9 mouse cellular contexts compared by ENCODE assay signal in genomic region chr2:145233547-145234398, GRCm38 (mm10).
DNase-seq lines count a peak whose midpoint lies in the region; ATAC-seq and TF ChIP-seq lines count a peak whose summit lies in the region.
"Had no signal": no experiment of that assay in that cellular context is flagged by ENCODE, and none has a peak within 500 bp of the region (broad histone marks: within the 10 kb centered on the region; RNA-seq: fewer than 3 reads in every experiment).

No protein-coding gene starts in this region.

- H3K9ac ChIP-seq in heart, embryonic 13.5 days = peak overlapping the region; percentile 28; the same call in 1 of the 2 replicates
- no peak overlapping the region for H3K9ac ChIP-seq in liver, embryonic 14.5 days (replicated peaks)

- no peaks in the 10 kb centered on the region for H3K9me3 ChIP-seq in heart, embryonic 13.5 days
- H3K9me3 ChIP-seq in liver, embryonic 14.5 days (ENCODE audit: control insufficient read depth, low read length) = no peaks in the 10 kb centered on the region

- no peaks in the 10 kb centered on the region for H3K36me3 ChIP-seq in heart, embryonic 13.5 days
- H3K36me3 ChIP-seq in liver, embryonic 14.5 days (replicated peaks; ENCODE audit: control insufficient read depth, insufficient read depth, low read depth) = no peaks in the 10 kb centered on the region

- H3K4me3 ChIP-seq in heart, embryonic 13.5 days = no peak overlapping the region
- H3K4me3 ChIP-seq in liver, embryonic 14.5 days (ENCODE audit: insufficient read depth in 1 of 2, low read depth in 2 of 2, low read length in 2 of 2) = no peak overlapping the region
- H3K4me3 ChIP-seq: myocyte had no signal

- H3K27ac ChIP-seq in heart, embryonic 13.5 days (replicated peaks) = peak overlapping the region; percentile 87
- H3K27ac ChIP-seq in liver, embryonic 14.5 days = no peak overlapping the region

- H3K27me3 ChIP-seq in heart, embryonic 13.5 days (replicated peaks) = no peaks in the 10 kb centered on the region
- H3K27me3 ChIP-seq in liver, embryonic 14.5 days (ENCODE audit: control insufficient read depth, insufficient read depth, low read length) = no peaks in the 10 kb centered on the region

- TF ChIP-seq CTCF in liver, embryonic 14.5 days (IDR thresholded peaks at IDR 0.05; ENCODE audit: low read depth) = no peak

- WGBS in heart, embryonic 13.5 days = 7% methylated on average over 7 of the region's 7 CpGs
- 5% methylated on average over 7 of the region's 7 CpGs for WGBS in liver, embryonic 14.5 days (ENCODE audit: insufficient replicate concordance)

- peaks cover 28% of the 10 kb centered on the region for H3K4me1 ChIP-seq in heart, embryonic 13.5 days
- peaks cover 3 to 20% of the 10 kb centered on the region in 2 experiments; a peak in 3 of 4 replicates for H3K4me1 ChIP-seq in liver, embryonic 14.5 days (replicated peaks; ENCODE audit: control insufficient read depth in 2 of 2, insufficient read depth in 2 of 2, low read length in 1 of 2)

- no peak for TF ChIP-seq EP300 in liver, embryonic 14.5 days (IDR thresholded peaks at IDR 0.05; ENCODE audit: low read depth)

- H3K4me2 ChIP-seq in heart, embryonic 13.5 days = peak overlapping the region; percentile 55
- H3K4me2 ChIP-seq in liver, embryonic 14.5 days (ENCODE audit: low read depth) = peak overlapping the region; percentile 29

- peak; percentile 17 to 70 for DNase-seq in adrenal gland, adult (ENCODE audit: inconsistent age in 2 of 2, low spot score in 1 of 2)
- DNase-seq in adrenal gland, postnatal 4 days (ENCODE audit: low spot score in 2 of 2) = no peak
- DNase-seq in urinary bladder, postnatal 14 days (ENCODE audit: low spot score) = peak; percentile 44
- DNase-seq in urinary bladder, postnatal 25 days (ENCODE audit: low spot score) = no peak
- DNase-seq in kidney, postnatal 10 days = peak; percentile 88
- no peak for DNase-seq in liver, embryonic 14.5 days (ENCODE audit: low read depth in 3 of 3, low spot score in 3 of 3)
- peak; percentile 31 for DNase-seq in right cerebral cortex, postnatal 4 days

- ATAC-seq in heart, embryonic 13.5 days (ENCODE audit: extremely low read depth, insufficient number of reproducible peaks, low FRiP score, low TSS enrichment) = peak; percentile 74; the same call in 1 of the 2 replicates
- peak; percentile 37 for ATAC-seq in liver, embryonic 14.5 days (ENCODE audit: insufficient read depth)

Comparison
In these comparisons a context has a peak if more than half of its experiments do, and no peak if none do; other contexts are left out.
1. DNase-seq: peak in adrenal gland, adult (2 of 2), urinary bladder, postnatal 14 days (single experiment), kidney, postnatal 10 days (single experiment) and right cerebral cortex, postnatal 4 days (single experiment); none in adrenal gland, postnatal 4 days (0 of 2), urinary bladder, postnatal 25 days (single experiment) and liver, embryonic 14.5 days (0 of 3).